Mouse (Mus musculus) frontal cortex, postnatal 10 days (tissue): ENCODE measurements around the gene Nccrp1.
"Not testable (repeated sequence)": the region's sequence is repeated elsewhere in the genome, so short reads cannot be mapped to it uniquely, and the experiment has no call there.

ENCODE experiments used
- DNase-seq, 2 experiments: peaks; one replicate each; pipeline ENCODE4 v3.0.0; 2022; ENCODE audit warnings: low spot score in 2 of 2, mixed read lengths in 1 of 2

The Nccrp1 gene

DNA sequence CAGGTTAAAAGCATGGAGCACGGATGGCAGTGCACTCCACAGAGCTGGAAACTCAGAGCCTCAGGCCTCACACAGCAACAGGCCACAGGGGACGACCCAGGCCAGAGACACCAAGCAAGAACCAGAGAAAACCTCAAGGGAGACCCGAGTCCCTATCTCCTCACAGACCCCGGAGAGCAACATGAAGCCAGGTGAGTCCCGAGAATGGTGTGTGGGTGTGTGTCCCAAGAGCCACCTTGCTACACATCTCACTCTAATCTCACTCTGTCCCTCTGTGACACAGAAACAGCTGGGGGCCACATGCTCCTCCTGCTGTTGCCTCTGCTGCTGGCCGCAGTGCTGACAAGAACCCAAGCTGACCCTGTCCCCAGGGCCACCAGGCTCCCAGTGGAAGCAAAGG lies 24.5 kb downstream of the Nccrp1 start, which contains the start of gene Ifnl3:
Ifnl3 (plus strand) TSS at position 301 of the 400 bp plus-strand sequence.
- not testable (repeated sequence) for DNase-seq

DNA sequence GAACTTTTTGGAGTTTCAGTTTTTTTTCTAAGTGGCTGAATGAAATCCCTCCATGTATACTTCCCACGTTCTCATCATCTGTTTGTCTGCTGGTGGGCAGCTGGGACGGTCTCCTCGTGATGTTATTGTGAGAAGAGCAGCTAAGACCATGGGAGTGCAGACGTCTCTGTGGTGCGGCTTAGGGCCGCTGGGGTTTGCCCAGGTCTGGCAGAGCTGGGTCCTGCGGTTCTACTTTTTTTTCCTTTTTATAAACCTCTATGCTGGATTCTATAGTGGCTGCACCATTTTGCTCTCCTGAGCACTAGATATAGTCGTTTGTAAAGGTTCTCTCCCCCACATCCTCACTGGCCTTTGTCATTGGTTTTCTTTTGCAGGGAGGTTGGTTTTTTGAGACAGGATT lies 35.6 kb downstream of the Nccrp1 start:
- no peak for DNase-seq

- DNase-seq = not testable (repeated sequence)
These were observed 36.6 kb downstream of the Nccrp1 start, which contains the start of gene Ifnl2 for GRCm38 (mm10) chr7:28510405-28510974. Gene Ifnl2 (minus strand): TSS chr7:28510455.

GRCm38 (mm10) chr7:28509121-28509520 lies 37.9 kb downstream of the Nccrp1 start:
- DNase-seq = not testable (repeated sequence)

DNA sequence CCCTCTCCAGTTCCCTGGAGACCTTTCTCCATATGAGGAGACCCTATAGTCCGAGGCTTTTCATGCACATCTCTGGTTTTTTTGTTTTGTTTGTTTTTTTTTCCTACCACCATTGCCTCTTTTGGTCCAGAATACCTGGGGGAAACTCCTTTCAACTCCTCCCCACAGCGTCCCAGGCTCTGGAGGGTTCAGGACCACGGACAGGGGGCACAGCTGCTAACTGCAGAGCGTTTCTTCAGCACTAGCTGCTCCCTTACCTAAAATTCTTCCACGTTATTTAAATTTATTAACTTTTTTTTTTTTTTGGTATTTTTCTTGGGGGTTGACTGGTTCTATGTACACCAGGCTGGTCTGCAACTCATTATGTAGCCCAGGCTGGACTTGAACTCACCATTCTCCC lies 41.5 kb downstream of the Nccrp1 start:
- DNase-seq = no peak

- no peak for DNase-seq
These were observed 51.6 kb downstream of the Nccrp1 start for GRCm38 (mm10) chr7:28495426-28495825.
